Mouse (Mus musculus) layer of hippocampus, adult 2 months (tissue): ENCODE measurements around the gene Homer2. TPM values are rescaled to one million over a fixed set of nuclear protein-coding genes. Genes with fewer than 3 reads are reported as not detected.

ENCODE experiments used
- DNase-seq, 2 experiments: peaks; one replicate each; pipeline ENCODE4 v3.0.0; 2022; ENCODE audit warnings: low spot score in 2 of 2
- H3K27ac ChIP-seq: fragments of 200-600 bp; 2 replicates; pipeline ENCODE4 v1.8.1; 2022
- H3K4me3 ChIP-seq: fragments of 200-600 bp; 2 replicates; pipeline ENCODE4 v1.8.1; 2022; ENCODE audit warnings: mild to moderate bottlenecking
- CTCF ChIP-seq: fragments of 200-600 bp; conservative IDR thresholded peaks from 2 replicates; pipeline ENCODE4 v1.8.1; 2022; ENCODE audit warnings: antibody characterized with exemption, mild to moderate bottlenecking, moderate library complexity
- total RNA-seq, 2 experiments: library from RNA; stranded (reverse); gene quantifications; 2 replicates each; pipeline ENCODE4 v1.2.3; 2021

Gene Homer2
- total RNA-seq, 2 experiments from 2014 or later = 90.4 to 92.1 TPM

DNA sequence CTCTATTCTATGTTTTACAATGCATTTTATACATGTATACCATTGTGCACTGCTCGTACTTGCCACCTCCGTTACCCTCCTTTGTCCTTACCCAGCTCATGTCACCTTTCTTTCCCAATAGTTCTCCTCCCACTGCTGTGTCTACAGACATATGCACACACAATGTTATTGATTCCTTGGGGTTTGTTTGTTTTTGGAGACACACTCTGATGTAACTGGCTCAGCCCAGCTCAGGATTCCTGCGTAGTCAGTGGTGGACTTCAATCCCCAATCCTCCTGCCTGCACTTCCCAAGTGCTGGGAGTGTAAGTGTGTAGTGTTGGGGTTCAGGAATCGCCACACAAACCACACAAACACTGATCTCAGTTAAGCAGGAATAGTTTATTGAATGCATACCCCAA, 120.1 kb downstream of the Homer2 start:
- Histone ChIP-seq H3K4me3 (no peak overlapping the region), H3K27ac (no peak overlapping the region)
- no peak for DNase-seq
- no peak for TF ChIP-seq CTCF

DNA sequence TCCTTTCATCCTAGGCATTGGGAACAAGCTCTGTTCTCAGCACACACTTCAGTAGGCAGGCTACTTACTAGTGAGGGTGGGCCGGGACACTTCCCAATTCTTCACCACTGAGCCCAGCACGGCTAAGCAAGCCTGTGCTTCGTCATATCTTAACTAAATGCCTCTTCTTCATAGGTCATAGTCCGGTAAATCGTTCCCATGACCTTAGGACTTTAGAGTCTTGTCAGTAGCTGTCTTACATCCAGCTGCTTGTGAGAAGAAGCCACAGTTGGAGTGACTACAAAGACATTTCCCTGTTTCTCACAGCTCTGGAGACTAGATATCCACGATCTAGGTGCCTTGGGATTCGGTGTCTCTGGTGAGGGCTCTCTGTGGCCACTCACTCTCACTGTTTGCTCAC, 122.0 kb downstream of the Homer2 start:
- DNase-seq = no peak
- Histone ChIP-seq H3K4me3 (no peak overlapping the region), H3K27ac (no peak overlapping the region)
- no peak for TF ChIP-seq CTCF

DNA sequence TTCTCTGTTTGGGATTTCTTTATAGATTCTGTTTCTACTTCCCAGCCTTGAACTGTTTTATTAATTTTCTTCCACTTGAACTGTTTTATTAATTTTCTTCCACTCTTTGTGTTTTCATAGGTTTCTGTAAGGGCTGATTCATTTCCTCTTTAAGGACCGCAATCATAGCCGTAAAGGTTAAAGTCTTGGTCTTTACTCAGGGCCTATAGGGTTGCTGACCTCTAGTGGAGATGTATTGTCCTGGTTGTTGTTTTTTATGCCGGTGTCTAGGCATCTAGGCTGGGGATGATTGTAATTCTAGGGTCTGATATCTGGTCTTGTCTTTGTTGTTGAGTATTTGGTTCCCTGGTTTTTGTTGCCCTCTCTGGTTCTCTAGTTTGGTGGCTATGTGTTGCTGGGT, 123.8 kb downstream of the Homer2 start:
- DNase-seq = no peak
- TF ChIP-seq CTCF = peak; percentile 35
- H3K4me3 ChIP-seq = no peak overlapping the region
- no peak overlapping the region for H3K27ac ChIP-seq

DNA sequence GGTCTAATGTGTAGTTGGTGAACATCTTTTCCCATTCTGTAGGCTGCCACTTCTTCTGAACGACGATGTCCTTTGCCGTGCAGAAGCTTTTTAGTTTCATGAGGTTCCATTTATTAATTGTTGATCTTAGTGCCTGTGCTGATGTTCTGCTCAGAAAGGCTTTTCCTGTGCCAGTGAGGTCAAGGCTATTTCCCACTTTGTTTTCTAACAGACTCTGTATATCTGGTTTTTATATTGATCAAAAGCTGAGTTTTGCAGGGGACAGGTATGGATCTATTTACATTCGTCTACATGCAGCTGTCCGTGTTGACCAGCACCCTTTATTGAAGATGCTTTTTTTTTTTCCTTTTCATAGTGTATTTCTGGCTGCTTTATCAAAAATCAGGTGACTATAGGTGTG, 128.0 kb downstream of the Homer2 start:
- H3K4me3 ChIP-seq = no peak overlapping the region
- no peak for DNase-seq
- no peak for TF ChIP-seq CTCF
- H3K27ac ChIP-seq = no peak overlapping the region

DNA sequence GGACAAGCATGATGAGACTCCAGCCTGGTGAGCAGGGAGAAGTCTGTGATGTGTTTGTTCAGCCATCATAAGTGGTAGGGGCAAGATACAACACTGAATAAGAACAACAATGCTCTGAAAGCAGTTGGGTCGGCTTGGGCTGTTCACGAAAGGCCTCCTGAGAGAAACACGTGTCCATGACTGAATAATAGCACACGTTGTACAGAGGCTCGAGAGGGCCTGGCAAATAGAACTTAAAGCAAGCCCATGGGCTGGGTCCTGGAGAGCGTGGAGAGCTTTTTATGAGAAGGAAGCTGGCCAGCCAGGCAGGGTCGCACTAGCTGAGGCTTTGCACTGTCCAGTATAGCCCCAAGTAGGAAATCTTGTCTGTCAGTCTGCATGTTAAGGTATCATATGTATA, 128.9 kb downstream of the Homer2 start:
- Histone ChIP-seq H3K27ac (no peak overlapping the region), H3K4me3 (no peak overlapping the region)
- DNase-seq = no peak
- TF ChIP-seq CTCF = no peak

DNA sequence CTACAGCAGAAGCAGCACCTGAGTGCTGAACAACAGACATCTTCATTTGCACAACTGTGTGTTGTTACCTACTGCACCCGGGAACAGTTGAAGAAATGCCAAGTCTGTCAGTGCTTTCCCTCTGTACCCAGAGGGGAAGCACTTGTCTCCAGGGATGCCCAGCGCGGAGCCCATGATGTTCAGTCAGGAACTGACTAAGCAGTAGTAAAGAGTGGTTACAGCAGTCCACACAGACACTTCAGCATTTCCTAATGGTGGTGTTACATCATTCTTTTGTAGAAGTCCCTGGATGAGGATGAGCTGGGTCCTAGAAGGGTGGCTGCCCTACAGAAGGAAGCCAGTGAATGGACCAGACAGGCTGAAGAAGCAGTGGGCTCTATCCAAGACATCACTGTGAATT, 129.5 kb downstream of the Homer2 start:
- TF ChIP-seq CTCF = no peak
- no peak overlapping the region for H3K27ac ChIP-seq
- no peak for DNase-seq
- H3K4me3 ChIP-seq = no peak overlapping the region

DNA sequence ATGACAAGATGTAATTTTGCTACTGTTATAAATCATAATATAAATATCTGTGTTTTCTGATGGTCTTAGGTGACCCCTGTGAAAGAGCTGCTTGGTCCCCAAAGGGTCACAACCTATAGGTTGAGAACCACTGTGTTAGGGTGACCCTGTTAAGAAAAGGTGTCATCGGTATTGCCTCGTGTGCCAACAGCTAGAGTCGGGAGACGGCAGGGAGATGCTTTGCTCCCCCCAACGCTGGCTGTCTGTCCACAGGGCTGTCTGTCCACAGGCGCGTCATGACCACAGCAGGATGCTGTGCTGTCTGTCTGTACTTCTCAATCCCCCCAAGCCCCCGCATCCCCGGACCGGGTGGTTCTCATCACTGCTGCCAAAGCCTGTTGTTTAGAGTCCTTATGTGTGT, 131.7 kb downstream of the Homer2 start:
- H3K4me3 ChIP-seq = no peak overlapping the region
- no peak for DNase-seq
- no peak for TF ChIP-seq CTCF
- H3K27ac ChIP-seq = no peak overlapping the region

DNA sequence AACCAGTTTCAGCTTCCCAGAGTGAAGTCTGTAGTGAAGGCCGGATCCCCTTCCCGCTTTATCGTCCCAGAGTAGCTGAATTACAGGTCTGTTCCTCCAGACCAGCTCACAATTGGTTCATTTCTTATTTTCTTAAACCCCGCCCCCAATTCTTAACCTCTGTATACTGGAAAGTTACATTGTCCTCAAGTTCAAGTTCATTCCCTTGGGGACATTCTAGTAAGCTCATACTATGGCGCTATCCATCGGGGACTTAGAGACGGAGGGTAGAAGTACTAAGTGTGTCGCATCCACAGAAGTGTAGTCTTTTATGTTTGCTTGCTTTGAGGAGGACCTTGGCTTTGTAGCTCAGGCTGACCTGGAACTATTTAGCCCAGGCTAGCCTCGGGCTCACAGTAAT, 133.5 kb downstream of the Homer2 start:
- no peak overlapping the region for H3K27ac ChIP-seq
- DNase-seq = no peak
- TF ChIP-seq CTCF = no peak
- no peak overlapping the region for H3K4me3 ChIP-seq

DNA sequence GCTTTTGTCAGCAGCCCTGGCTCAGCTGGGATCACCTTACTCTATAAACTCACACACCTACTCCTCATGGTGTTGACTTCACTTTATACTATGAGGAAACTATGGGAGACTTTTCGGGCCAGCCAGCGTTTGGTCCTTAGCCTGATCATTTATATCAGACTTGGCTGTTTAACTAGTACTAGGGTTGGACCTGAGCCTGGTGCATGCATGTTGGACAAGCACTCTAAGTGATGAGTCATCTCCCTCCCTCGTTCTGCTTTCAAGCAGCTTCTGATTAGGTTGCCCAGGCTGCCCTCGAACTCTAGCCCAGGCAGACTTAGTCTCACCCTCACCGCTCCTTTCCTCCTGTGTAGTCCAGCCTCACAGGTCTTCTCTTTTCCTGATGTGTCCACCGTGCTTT, 133.9 kb downstream of the Homer2 start:
- DNase-seq = no peak
- Histone ChIP-seq H3K4me3 (peak overlapping the region; percentile 85; the same call in 1 of the 2 replicates), H3K27ac (no peak overlapping the region)
- TF ChIP-seq CTCF = no peak

DNA sequence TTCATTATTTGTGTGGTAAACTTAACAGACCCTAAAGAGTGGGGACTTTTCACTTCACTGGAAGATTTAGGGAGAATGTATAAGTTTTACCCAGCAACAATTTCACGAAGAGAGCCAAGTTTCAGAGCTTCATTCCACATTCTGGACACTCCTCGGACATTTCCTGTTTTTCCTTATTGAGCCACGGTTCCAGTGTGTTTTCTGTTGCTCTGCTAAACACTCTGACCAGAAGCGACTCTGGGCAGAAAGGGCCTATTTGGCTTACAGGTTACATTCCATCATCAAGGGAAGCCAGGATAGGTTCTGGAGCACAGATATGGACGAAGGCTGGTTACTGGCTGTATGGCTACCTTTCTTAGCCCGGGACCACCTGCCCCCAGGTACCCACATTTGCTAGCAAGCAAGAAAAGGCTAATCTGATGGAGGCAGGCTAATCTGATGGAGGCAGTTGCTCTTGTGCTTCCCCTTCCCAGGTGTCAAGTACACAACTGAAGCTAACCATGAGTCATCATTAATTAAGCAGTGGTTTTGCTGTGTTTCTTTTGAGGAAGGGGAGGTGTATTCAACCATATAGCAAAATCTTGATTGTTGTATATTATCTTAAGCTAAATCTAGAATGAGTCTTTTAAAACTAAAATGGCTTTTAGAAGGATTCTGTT, 134.6 kb downstream of the Homer2 start:
- DNase-seq = no peak

DNA sequence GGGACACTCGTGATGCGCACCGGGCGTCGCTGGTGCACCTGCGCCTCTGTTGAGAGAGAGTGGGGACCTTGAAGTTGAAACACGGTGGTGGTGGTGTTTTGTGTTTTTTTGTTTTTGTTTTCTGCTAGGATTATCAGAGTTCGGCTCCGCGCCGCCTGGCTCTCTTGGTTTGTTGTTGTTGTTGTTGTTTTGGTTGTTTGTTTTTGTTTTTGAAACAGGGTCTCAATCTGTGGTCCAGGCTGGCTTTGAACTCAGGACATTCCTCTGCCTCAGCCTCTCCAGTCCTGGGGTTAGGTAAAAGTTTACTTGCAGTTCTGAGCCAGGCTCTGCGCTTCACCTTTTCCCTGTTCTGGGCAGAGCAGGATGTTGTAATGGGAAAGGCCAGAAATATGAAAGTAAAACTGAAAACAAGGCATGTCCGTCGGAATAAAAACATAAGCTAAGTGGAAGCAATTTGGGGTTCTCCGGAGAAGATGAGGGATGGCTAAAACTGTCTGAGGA, 135.3 kb downstream of the Homer2 start:
- DNase-seq = no peak
- no peak for TF ChIP-seq CTCF
- Histone ChIP-seq H3K27ac (peak overlapping the region; percentile 96), H3K4me3 (peak overlapping the region; percentile 85)

More for the DNA sequence above, 134.6 kb downstream of the Homer2 start:
- Histone ChIP-seq H3K27ac (peak overlapping the region; percentile 96), H3K4me3 (peak overlapping the region; percentile 85)
- no peak for TF ChIP-seq CTCF

DNA sequence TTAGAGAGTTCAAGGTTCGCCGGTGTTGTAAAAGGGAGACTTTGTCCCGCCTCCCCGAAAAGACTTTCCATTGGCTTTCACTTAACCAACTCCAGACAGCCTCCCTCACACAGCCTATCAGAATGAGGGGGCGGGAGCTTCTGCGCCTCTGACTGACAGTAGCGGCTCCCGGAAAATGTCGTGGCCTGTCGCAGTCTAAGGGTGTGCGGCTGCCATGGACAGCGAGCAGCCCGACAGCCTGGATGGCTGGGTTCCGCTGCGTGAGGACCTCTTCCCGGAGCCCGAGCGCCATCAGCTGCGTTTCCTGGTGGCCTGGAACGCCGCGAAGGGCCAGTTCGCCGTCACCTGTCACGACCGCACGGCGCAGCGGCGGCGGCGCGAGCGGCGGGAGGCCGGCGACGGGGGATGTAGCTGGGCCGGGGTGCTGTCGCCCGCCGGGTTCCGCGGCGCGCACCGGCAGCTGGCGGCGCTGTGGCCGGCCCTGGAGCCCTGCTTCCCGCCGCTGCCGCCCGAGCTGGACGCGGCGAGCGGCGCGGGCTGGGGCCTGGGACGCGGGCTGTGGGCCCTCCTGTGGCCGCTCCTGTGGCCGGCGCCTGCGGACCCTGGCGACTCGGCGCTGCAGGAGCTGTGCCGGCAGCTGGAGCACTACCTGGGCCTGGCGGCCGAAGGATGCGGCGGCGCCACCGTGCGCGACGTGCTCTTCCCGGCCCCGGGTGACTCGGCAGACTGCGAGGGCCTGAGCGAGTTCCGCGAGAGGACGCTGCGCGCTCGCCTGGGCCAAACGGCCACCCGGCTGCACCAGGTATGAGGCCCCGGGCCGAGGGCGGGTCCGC, 136.0 kb downstream of the Homer2 start, which contains the start of gene Whamm:
Gene Whamm, plus strand, starts transcription at position 159 of the 833 bp plus-strand sequence.
- peak within 1 kb of the TSS; percentile 96 for H3K27ac ChIP-seq
- TF ChIP-seq CTCF = peak; percentile 38; the same call in 1 of the 2 replicates

DNA sequence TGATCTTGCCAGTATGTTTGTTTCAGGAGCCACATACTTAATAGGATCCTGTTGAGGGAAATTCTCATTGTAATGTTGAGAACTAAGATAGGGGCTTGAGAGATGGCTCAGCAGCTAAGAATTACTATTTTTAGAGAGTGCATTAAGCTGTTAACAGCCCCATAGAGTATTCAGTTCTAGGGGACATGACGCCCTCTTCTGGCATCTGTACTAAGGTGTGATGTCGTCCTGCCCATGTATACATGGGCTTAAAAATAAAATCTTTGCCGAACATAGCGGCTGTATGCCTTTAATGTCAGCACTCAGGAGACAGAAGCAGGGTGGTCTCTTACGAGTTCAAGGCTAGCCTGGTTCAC, 136.6 kb downstream of the Homer2 start:
- Histone ChIP-seq H3K27ac (peak overlapping the region; percentile 96), H3K4me3 (peak overlapping the region; percentile 85)
- DNase-seq = no peak
- TF ChIP-seq CTCF = peak; percentile 74

More for the DNA sequence above, 136.0 kb downstream of the Homer2 start, which contains the start of gene Whamm:
- H3K4me3 ChIP-seq = peak within 1 kb of the TSS; percentile 85
- peak; percentile 91 to 95 for DNase-seq
